Mouse (Mus musculus): Measurements from ENCODE around the gene Vwce.

The Vwce gene

DNA sequence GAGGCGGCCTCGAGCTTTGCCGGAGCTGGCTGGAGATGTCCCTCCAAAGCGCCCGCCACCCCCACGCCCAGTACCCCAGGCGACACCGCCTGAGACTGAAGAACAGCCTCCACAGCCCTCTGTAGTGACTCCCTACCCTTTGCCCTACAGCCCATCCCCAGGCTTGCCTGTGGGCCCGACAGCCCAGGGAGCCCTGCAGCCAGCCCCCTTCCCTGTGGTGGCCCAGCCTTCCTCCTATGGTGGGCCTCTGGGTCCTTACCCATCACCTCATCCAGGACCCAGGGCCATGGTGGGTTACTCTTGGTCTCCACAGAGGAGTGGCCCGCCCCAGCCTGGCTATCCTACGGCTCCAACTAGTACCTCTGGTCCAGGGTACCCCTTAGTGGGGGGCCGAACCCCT, 78.6 kb downstream of the Vwce start:
- CTCF ChIA-PET, result interaction anchor here in 2 of 4 experiments (0.6 to 1.4 kb wide), 3 partner anchors 19 to 237 kb away, joined by 3 to 4 read pairs (median 3); partner anchors contain the start of gene Ccdc86 (in 1 of the 2)
- POLR2A ChIA-PET, result interaction anchor here in 1 of 4 experiments (0.7 kb wide), 1 partner anchor 161 kb away, joined by 3 read pairs; no protein-coding TSS in a partner anchor

DNA sequence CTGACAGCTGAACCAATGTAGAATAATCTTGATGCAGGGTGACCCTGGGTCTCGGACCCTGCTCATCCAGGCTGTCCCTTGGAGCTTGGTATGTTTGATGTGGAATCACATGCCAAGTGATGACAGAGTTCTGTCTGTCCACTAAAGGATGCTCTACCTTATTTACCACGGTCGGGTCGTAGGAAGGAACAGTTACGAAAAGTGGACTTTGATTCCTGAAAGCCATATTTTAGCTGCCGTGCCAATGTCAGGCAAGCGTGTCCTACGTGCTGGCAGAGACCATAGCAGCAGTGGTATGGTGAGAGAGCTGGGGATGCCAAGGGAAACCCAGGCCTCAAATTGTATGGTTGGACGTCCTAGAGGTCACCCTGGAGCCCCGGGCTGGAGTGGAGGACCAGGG, 79.5 kb downstream of the Vwce start:
- ChIA-PET POLR2A (interaction anchor here in 2 of 4 experiments (0.6 to 1.2 kb wide), 2 partner anchors 10 to 209 kb away, joined by 3 to 4 read pairs; no protein-coding TSS in a partner anchor), CTCF (interaction anchor here in 3 of 4 experiments (0.6 to 1.9 kb wide), 5 partner anchors 10 to 236 kb away, joined by 3 to 8 read pairs (median 3); partner anchors contain the start of gene Ccdc86 (in 1 of the 3))

- ChIA-PET POLR2A (interaction anchor here (0.6 to 1.6 kb wide), 9 partner anchors 9 to 335 kb away, joined by 3 to 6 read pairs (median 4); no protein-coding TSS in a partner anchor), CTCF (interaction anchor here (0.6 to 3.3 kb wide), 29 partner anchors 9 to 846 kb away, joined by 3 to 12 read pairs (median 4); partner anchors contain the start of genes Cd6 (in 2 of the 4) and Ptgdr2 (in 1 of the 4))
These were observed 80.2 kb downstream of the Vwce start for GRCm38 (mm10) chr19:10714168-10714567.

- POLR2A ChIA-PET, result interaction anchor here (0.6 to 1.6 kb wide), 11 partner anchors 8 to 774 kb away, joined by 3 to 6 read pairs (median 3); no protein-coding TSS in a partner anchor
These were observed 80.9 kb downstream of the Vwce start for GRCm38 (mm10) chr19:10714682-10715475.

GRCm38 (mm10) chr19:10715476-10715875, 81.5 kb downstream of the Vwce start:
- ChIA-PET CTCF (interaction anchor here in 3 of 4 experiments (0.6 to 3.3 kb wide), 10 partner anchors 8 to 736 kb away, joined by 3 to 13 read pairs (median 8); partner anchors contain the start of genes Cd6 (in 1 of the 3) and Ptgdr2 (in 1 of the 3)), POLR2A (interaction anchor here in 2 of 4 experiments (0.6 to 1.6 kb wide), 5 partner anchors 9 to 560 kb away, joined by 3 to 5 read pairs (median 3); no protein-coding TSS in a partner anchor)

More at GRCm38 (mm10) chr19:10714682-10715475, 80.9 kb downstream of the Vwce start:
- CTCF ChIA-PET, result interaction anchor here (0.6 to 3.3 kb wide), 39 partner anchors 7 to 846 kb away, joined by 3 to 13 read pairs (median 4); partner anchors contain the start of genes Cd6 (in 2 of the 4) and Ptgdr2 (in 1 of the 4)
